14 mouse cellular contexts compared by ENCODE assay signal in the genomic region with DNA sequence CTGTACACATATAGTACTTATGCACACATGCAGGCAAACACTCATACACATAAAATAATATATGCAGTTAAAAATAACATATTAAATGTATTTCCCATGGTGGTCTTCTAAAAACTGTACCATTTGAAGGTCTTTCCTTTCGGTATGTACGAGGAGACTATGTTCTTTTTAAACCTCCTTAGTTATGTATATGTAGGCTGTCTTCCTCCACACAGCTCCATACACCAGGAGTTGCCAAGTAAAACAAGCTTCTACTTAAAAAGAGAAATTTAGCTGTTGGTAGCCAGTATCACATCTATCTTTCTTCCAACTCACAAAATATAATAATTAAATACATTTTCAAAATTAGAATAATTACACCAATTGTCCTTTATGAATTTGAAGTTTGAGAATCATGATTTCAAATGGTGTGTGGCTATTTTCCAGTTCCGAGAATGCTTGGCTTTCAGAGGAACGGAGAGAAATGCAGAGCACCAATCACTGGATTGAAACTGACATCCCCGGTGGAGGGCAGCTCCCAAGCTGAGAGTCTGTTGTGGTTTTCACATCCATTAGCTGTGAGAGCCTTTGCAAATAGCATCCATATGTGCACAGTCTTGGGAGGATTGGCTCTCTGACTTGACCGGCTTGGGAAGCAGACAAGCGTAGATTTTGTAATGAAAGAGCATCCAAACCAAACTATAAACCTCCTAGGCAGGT. TPM values are rescaled to one million over a fixed set of nuclear protein-coding genes. Genes with fewer than 3 reads are reported as not detected.
DNase-seq lines count a peak whose midpoint lies in the region; ATAC-seq and TF ChIP-seq lines count a peak whose summit lies in the region.
"Had no signal": no experiment of that assay in that cellular context is flagged by ENCODE, and none has a peak within 500 bp of the region (broad histone marks: within the 10 kb centered on the region; RNA-seq: fewer than 3 reads in every experiment).

No protein-coding gene starts in this region.

- TF ChIP-seq POLR2A in limb, embryonic 14.5 days (IDR thresholded peaks at IDR 0.05; ENCODE audit: borderline replicate concordance, extremely low read depth, insufficient read depth, insufficient read length), result no peak

- H3K27me3 ChIP-seq in heart, embryonic 11.5 days (ENCODE audit: control insufficient read depth, insufficient read depth, low read length), result no peaks in the 10 kb centered on the region
- H3K27me3 ChIP-seq in heart, embryonic 10.5 days (ENCODE audit: insufficient read depth, poor library complexity, severe bottlenecking), result no peaks in the 10 kb centered on the region
- H3K27me3 ChIP-seq in embryonic facial prominence, embryonic 13.5 days, result no peaks in the 10 kb centered on the region
- H3K27me3 ChIP-seq in limb, embryonic 14.5 days (ENCODE audit: control insufficient read depth, insufficient read depth, low read length), result no peaks in the 10 kb centered on the region
- H3K27me3 ChIP-seq: forebrain, embryonic 13.5 days had no signal

- no peaks in the 10 kb centered on the region for H3K9me3 ChIP-seq in heart, embryonic 11.5 days (replicated peaks; ENCODE audit: control insufficient read depth, low read length)
- no peaks in the 10 kb centered on the region; the same call in 1 of the 2 replicates for H3K9me3 ChIP-seq in heart, embryonic 10.5 days
- no peaks in the 10 kb centered on the region for H3K9me3 ChIP-seq in embryonic facial prominence, embryonic 13.5 days
- H3K9me3 ChIP-seq in limb, embryonic 14.5 days (ENCODE audit: control insufficient read depth, low read length), result no peaks in the 10 kb centered on the region
- H3K9me3 ChIP-seq: forebrain, embryonic 13.5 days had no signal

- no peaks in the 10 kb centered on the region for H3K4me1 ChIP-seq in heart, embryonic 11.5 days (ENCODE audit: control insufficient read depth, insufficient read depth, low read length)
- no peaks in the 10 kb centered on the region for H3K4me1 ChIP-seq in heart, embryonic 10.5 days
- peaks cover 22% of the 10 kb centered on the region for H3K4me1 ChIP-seq in embryonic facial prominence, embryonic 13.5 days
- peaks cover 25% of the 10 kb centered on the region for H3K4me1 ChIP-seq in limb, embryonic 14.5 days (ENCODE audit: control insufficient read depth, insufficient read depth, low read length)
- H3K4me1 ChIP-seq: forebrain, embryonic 13.5 days had no signal

- H3K4me3 ChIP-seq in heart, embryonic 11.5 days (ENCODE audit: low read depth, low read length), result no peak overlapping the region
- no peak overlapping the region for H3K4me3 ChIP-seq in heart, embryonic 10.5 days
- no peak overlapping the region for H3K4me3 ChIP-seq in embryonic facial prominence, embryonic 13.5 days
- H3K4me3 ChIP-seq in limb, embryonic 14.5 days (replicated peaks; ENCODE audit: low read length), result no peak overlapping the region
- H3K4me3 ChIP-seq: forebrain, embryonic 13.5 days; layer of hippocampus, adult 2 months had no signal

- H3K36me3 ChIP-seq in heart, embryonic 11.5 days (ENCODE audit: control insufficient read depth, insufficient read depth, low read length), result no peaks in the 10 kb centered on the region
- H3K36me3 ChIP-seq in heart, embryonic 10.5 days, result no peaks in the 10 kb centered on the region
- no peaks in the 10 kb centered on the region for H3K36me3 ChIP-seq in embryonic facial prominence, embryonic 13.5 days
- no peaks in the 10 kb centered on the region for H3K36me3 ChIP-seq in limb, embryonic 14.5 days (ENCODE audit: control insufficient read depth, insufficient read depth, low read length)

- no peak overlapping the region for H3K9ac ChIP-seq in heart, embryonic 11.5 days (ENCODE audit: low read depth, low read length)
- no peak overlapping the region for H3K9ac ChIP-seq in embryonic facial prominence, embryonic 13.5 days
- H3K9ac ChIP-seq in limb, embryonic 14.5 days (ENCODE audit: low read depth, low read length, severe bottlenecking), result no peak overlapping the region
- H3K9ac ChIP-seq: forebrain, embryonic 13.5 days; liver, postnatal 0 days had no signal

- DNase-seq in heart, embryonic 10.5 days (ENCODE audit: low spot score), result no peak
- DNase-seq in NIH3T3 (ENCODE audit: low read depth), result peak; percentile 83
- DNase-seq in limb, embryonic 14.5 days (ENCODE audit: low spot score), result peak; percentile 76
- DNase-seq in cerebellum, postnatal 14 days, result no peak
- no peak for DNase-seq in yolk sac, embryonic 10.5 days (ENCODE audit: low spot score)
- no peak for DNase-seq in kidney, postnatal 36 days
- DNase-seq: adrenal gland, postnatal 25 days; B cell, adult 2 months; kidney, adult 2 months; liver, postnatal 0 days had no signal

- no peak for ATAC-seq in heart, embryonic 11.5 days (replicated peaks; ENCODE audit: insufficient number of reproducible peaks, low FRiP score, low TSS enrichment)
- peak; percentile 81 for ATAC-seq in embryonic facial prominence, embryonic 13.5 days (ENCODE audit: insufficient number of reproducible peaks, insufficient read depth, low FRiP score, low TSS enrichment, low read depth)
- ATAC-seq in limb, embryonic 14.5 days (ENCODE audit: low FRiP score, low read depth), result peak; percentile 89
- ATAC-seq: forebrain, embryonic 13.5 days; liver, postnatal 0 days had no signal

- no peak overlapping the region for H3K4me2 ChIP-seq in heart, embryonic 11.5 days
- peak overlapping the region; percentile 37 for H3K4me2 ChIP-seq in embryonic facial prominence, embryonic 13.5 days
- no peak overlapping the region for H3K4me2 ChIP-seq in limb, embryonic 14.5 days (replicated peaks; ENCODE audit: low read depth, low read length, severe bottlenecking)
- H3K4me2 ChIP-seq: forebrain, embryonic 13.5 days had no signal

- H3K27ac ChIP-seq in heart, embryonic 11.5 days (ENCODE audit: low read depth, low read length), result 0 out of 2 replicates have a peak overlapping the region, but pooled peaks have one; percentile 15
- H3K27ac ChIP-seq in heart, embryonic 10.5 days, result no peak overlapping the region
- H3K27ac ChIP-seq in embryonic facial prominence, embryonic 13.5 days, result peak overlapping the region; percentile 88
- H3K27ac ChIP-seq in limb, embryonic 14.5 days (replicated peaks; ENCODE audit: low read depth, low read length), result peak overlapping the region; percentile 49
- H3K27ac ChIP-seq: forebrain, embryonic 13.5 days; layer of hippocampus, adult 2 months had no signal

- WGBS in heart, embryonic 11.5 days (ENCODE audit: insufficient replicate concordance), result 77% methylated on average over 7 of the region's 7 CpGs
- 76% methylated on average over 7 of the region's 7 CpGs for WGBS in heart, embryonic 10.5 days
- 26% methylated on average over 7 of the region's 7 CpGs for WGBS in embryonic facial prominence, embryonic 13.5 days
- WGBS in limb, embryonic 14.5 days, result 23% methylated on average over 7 of the region's 7 CpGs

RNA-seq across cellular contexts. Expression of a gene that starts 52.1 kb away (rescaled TPM):
- 129 and 141 TPM in 2 replicates for polyA plus RNA-seq in heart, embryonic 11.5 days (2014; fragmentation: Nextera tagmentation; extraction: Ambion mirVana)
- polyA plus RNA-seq in heart, embryonic 10.5 days (2016; fragmentation: Nextera tagmentation; extraction: Ambion mirVana), result 64.2 and 102 TPM in 2 replicates
- polyA plus RNA-seq in embryonic facial prominence, embryonic 13.5 days (2015; fragmentation: Nextera tagmentation; extraction: Ambion mirVana), result 312 and 442 TPM in 2 replicates
- polyA plus RNA-seq in limb, embryonic 14.5 days (2012; rRNA removed), result 464 and 693 TPM in 2 replicates
- polyA plus RNA-seq in limb, embryonic 14.5 days (2014; fragmentation: Nextera tagmentation; extraction: Ambion mirVana), result 478 and 553 TPM in 2 replicates

Comparison
In these comparisons a context has a peak if more than half of its experiments do, and no peak if none do; other contexts are left out.
1. DNase-seq: peak in NIH3T3 (single experiment) and limb, embryonic 14.5 days (single experiment); none in heart, embryonic 10.5 days (single experiment), cerebellum, postnatal 14 days (0 of 2), yolk sac, embryonic 10.5 days (single experiment) and kidney, postnatal 36 days (0 of 2).